Mouse (Mus musculus): ENCODE measurements at regions not wholly inside any gene's neighbourhood (a gene's known extent, or its start where the extent isn't known, plus 50 kb on each side); places are given as distances from the start of the nearest gene placed in this dataset.

- DNase-seq (ENCODE audit: low read depth in 3 of 3, low spot score in 3 of 3) (no peak), ATAC-seq (ENCODE audit: insufficient read depth) (no peak)
- Histone ChIP-seq H3K4me3 (ENCODE audit: insufficient read depth in 1 of 2, low read depth in 2 of 2, low read length in 2 of 2) (no peak overlapping the region), H3K27me3 (ENCODE audit: control insufficient read depth, insufficient read depth, low read length) (no peaks in the 10 kb centered on the region), H3K36me3 (replicated peaks; ENCODE audit: control insufficient read depth, insufficient read depth, low read depth) (no peaks in the 10 kb centered on the region), H3K4me2 (ENCODE audit: low read depth) (no peak overlapping the region), H3K27ac (no peak overlapping the region), H3K9ac (replicated peaks) (no peak overlapping the region), H3K4me1 (replicated peaks; ENCODE audit: control insufficient read depth in 2 of 2, insufficient read depth in 2 of 2, low read length in 1 of 2) (no peaks in the 10 kb centered on the region), H3K9me3 (ENCODE audit: control insufficient read depth, low read length) (no peaks in the 10 kb centered on the region)
- TF ChIP-seq EP300 (IDR thresholded peaks at IDR 0.05; ENCODE audit: low read depth), result no peak
- no peak for TF ChIP-seq CTCF (IDR thresholded peaks at IDR 0.05; ENCODE audit: low read depth)
- WGBS (ENCODE audit: insufficient replicate concordance), result 70% methylated on average over 2 of the region's 2 CpGs
These were observed 334.4 kb upstream of the Kcnh7 start for GRCm38 (mm10) chr2:63518534-63518933.

DNA sequence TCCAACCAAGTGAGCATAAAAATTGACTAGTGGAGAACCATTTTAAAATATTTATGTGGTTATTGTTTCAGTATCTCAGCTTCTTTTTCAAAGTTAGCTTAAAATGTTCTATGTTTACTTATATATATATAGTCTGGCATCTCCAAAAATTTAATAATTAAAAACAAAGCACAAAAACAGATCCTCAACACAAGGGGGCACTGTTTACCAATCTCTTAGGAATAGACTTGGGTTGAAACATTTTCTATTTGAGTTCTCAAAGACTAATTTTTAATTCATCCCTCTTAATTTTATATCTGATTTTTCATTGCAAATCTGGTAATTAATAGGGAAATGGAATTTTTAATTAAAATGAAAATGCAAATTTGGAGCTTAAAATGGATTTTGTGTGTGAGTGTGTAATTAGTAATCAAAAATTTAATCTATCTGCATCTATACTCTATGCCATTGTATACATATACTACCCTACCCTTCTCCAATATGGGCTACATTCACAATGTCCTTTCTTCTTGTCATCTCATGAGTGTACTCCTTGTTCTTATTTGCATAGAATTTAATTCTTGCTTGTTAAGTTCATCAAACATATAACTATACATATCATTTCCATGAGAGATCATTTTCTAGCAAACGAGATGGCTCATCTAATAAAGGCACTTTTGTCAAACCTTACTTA lies 329.6 kb upstream of the Kcnh7 start:
- 58% methylated on average over 1 of the region's 1 CpGs for WGBS (ENCODE audit: insufficient replicate concordance)
- H3K4me1 ChIP-seq (replicated peaks; ENCODE audit: control insufficient read depth in 2 of 2, insufficient read depth in 2 of 2, low read length in 1 of 2), result no peaks in the 10 kb centered on the region
- ATAC-seq (ENCODE audit: insufficient read depth) (no peak), DNase-seq (ENCODE audit: low read depth in 3 of 3, low spot score in 3 of 3) (no peak)
- no peak; the same call in 1 of the 2 replicates for TF ChIP-seq CTCF (IDR thresholded peaks at IDR 0.05; ENCODE audit: low read depth)
- TF ChIP-seq EP300 (IDR thresholded peaks at IDR 0.05; ENCODE audit: low read depth), result no peak
- no peaks in the 10 kb centered on the region for H3K9me3 ChIP-seq (ENCODE audit: control insufficient read depth, low read length)
- no peaks in the 10 kb centered on the region for H3K27me3 ChIP-seq (ENCODE audit: control insufficient read depth, insufficient read depth, low read length)
- H3K9ac ChIP-seq (replicated peaks), result no peak overlapping the region
- H3K4me3 ChIP-seq (ENCODE audit: insufficient read depth in 1 of 2, low read depth in 2 of 2, low read length in 2 of 2), result no peak overlapping the region
- H3K4me2 ChIP-seq (ENCODE audit: low read depth), result no peak overlapping the region
- no peaks in the 10 kb centered on the region for H3K36me3 ChIP-seq (replicated peaks; ENCODE audit: control insufficient read depth, insufficient read depth, low read depth)
- H3K27ac ChIP-seq, result no peak overlapping the region

DNA sequence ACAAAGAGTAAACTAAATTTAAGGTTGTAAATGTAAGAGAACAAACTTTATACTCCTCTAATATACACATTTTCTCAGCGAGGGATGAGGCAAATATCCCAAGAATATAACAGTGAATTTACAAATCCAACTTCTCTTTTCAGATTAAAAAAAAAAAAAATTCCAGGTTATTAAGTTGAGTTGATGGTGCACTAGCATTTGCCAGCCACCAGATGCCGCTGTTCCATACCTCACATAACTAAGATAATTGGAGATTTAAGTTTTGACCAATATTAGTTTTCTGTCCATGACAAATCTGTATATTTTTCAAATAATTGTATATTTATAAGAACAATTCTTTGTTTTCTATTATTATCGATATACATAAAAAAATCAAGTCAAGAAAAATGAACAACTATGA lies 319.9 kb upstream of the Kcnh7 start:
- Histone ChIP-seq H3K27ac (no peak overlapping the region), H3K9ac (replicated peaks) (no peak overlapping the region), H3K4me3 (ENCODE audit: insufficient read depth in 1 of 2, low read depth in 2 of 2, low read length in 2 of 2) (no peak overlapping the region), H3K4me2 (ENCODE audit: low read depth) (no peak overlapping the region), H3K36me3 (replicated peaks; ENCODE audit: control insufficient read depth, insufficient read depth, low read depth) (no peaks in the 10 kb centered on the region), H3K4me1 (replicated peaks; ENCODE audit: control insufficient read depth in 2 of 2, insufficient read depth in 2 of 2, low read length in 1 of 2) (no peaks in the 10 kb centered on the region), H3K9me3 (ENCODE audit: control insufficient read depth, low read length) (no peaks in the 10 kb centered on the region), H3K27me3 (ENCODE audit: control insufficient read depth, insufficient read depth, low read length) (no peaks in the 10 kb centered on the region)
- DNase-seq (ENCODE audit: low read depth in 3 of 3, low spot score in 3 of 3), result peak in 1 of 3 experiments; percentile 1
- 7% methylated on average over 3 of the region's 3 CpGs for WGBS (ENCODE audit: insufficient replicate concordance)
- no peak for TF ChIP-seq EP300 (IDR thresholded peaks at IDR 0.05; ENCODE audit: low read depth)
- peak; percentile 45; the same call in 1 of the 2 replicates for TF ChIP-seq CTCF (IDR thresholded peaks at IDR 0.05; ENCODE audit: low read depth)
- ATAC-seq (ENCODE audit: insufficient read depth), result no peak

DNA sequence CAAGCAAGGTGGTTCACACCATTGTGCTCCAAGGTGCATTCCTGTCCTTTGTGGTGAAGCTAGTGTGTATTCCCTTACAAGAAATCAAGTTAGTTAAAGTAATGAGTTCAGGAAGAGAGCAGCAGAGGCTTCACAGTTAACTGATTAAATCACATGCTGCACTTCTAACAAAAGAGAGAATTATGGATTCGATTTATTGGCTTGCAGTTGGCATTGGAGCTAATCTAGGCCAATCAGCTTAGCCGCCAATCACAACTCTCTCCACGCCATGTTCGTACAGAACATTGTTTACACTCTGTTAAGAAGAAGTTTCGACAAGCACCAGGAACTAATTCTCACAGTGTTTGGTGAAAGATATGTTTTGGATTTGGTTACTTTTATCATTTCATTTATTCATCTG lies 292.3 kb upstream of the Kcnh7 start:
- Histone ChIP-seq H3K27ac (no peak overlapping the region), H3K9me3 (ENCODE audit: control insufficient read depth, low read length) (no peaks in the 10 kb centered on the region), H3K27me3 (ENCODE audit: control insufficient read depth, insufficient read depth, low read length) (no peaks in the 10 kb centered on the region), H3K4me1 (replicated peaks; ENCODE audit: control insufficient read depth in 2 of 2, insufficient read depth in 2 of 2, low read length in 1 of 2) (no peaks in the 10 kb centered on the region), H3K4me2 (ENCODE audit: low read depth) (no peak overlapping the region), H3K9ac (replicated peaks) (no peak overlapping the region), H3K36me3 (replicated peaks; ENCODE audit: control insufficient read depth, insufficient read depth, low read depth) (no peaks in the 10 kb centered on the region), H3K4me3 (ENCODE audit: insufficient read depth in 1 of 2, low read depth in 2 of 2, low read length in 2 of 2) (no peak overlapping the region)
- DNase-seq (ENCODE audit: low read depth in 3 of 3, low spot score in 3 of 3) (no peak), ATAC-seq (ENCODE audit: insufficient read depth) (no peak)
- TF ChIP-seq CTCF (IDR thresholded peaks at IDR 0.05; ENCODE audit: low read depth) (no peak), EP300 (IDR thresholded peaks at IDR 0.05; ENCODE audit: low read depth) (no peak)
- whole genome bisulfite sequencing (ENCODE audit: insufficient replicate concordance), result 58% methylated on average over 5 of the region's 5 CpGs

DNA sequence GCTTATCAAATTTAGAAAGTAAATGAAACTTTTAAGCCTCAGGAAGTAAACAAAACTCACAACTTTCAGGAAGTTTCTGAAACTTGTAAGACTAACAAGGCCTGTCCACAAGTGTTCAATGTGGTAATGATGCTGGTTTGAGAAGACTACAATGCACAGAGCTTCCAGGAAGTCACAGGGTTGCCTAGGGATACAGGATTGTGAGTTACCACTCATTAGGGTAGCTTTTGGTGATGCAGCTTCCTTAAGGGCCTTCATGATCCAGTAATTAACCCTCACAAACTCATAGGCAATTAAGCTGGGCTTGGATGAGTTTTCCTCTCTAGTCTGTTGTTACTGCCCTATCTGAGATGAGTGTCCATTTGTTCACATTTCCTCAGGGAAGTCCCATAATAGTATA lies 291.2 kb upstream of the Kcnh7 start:
- TF ChIP-seq EP300 (IDR thresholded peaks at IDR 0.05; ENCODE audit: low read depth) (no peak), CTCF (IDR thresholded peaks at IDR 0.05; ENCODE audit: low read depth) (no peak)
- no peak for DNase-seq (ENCODE audit: low read depth in 3 of 3, low spot score in 3 of 3)
- Histone ChIP-seq H3K9ac (replicated peaks) (no peak overlapping the region), H3K36me3 (replicated peaks; ENCODE audit: control insufficient read depth, insufficient read depth, low read depth) (no peaks in the 10 kb centered on the region), H3K9me3 (ENCODE audit: control insufficient read depth, low read length) (no peaks in the 10 kb centered on the region), H3K4me1 (replicated peaks; ENCODE audit: control insufficient read depth in 2 of 2, insufficient read depth in 2 of 2, low read length in 1 of 2) (no peaks in the 10 kb centered on the region), H3K4me2 (ENCODE audit: low read depth) (no peak overlapping the region), H3K27me3 (ENCODE audit: control insufficient read depth, insufficient read depth, low read length) (no peaks in the 10 kb centered on the region), H3K27ac (no peak overlapping the region), H3K4me3 (ENCODE audit: insufficient read depth in 1 of 2, low read depth in 2 of 2, low read length in 2 of 2) (no peak overlapping the region)
- no peak for ATAC-seq (ENCODE audit: insufficient read depth)
